Comparison of ENCODE assay signal across 7 mouse cellular contexts in the genomic region with DNA sequence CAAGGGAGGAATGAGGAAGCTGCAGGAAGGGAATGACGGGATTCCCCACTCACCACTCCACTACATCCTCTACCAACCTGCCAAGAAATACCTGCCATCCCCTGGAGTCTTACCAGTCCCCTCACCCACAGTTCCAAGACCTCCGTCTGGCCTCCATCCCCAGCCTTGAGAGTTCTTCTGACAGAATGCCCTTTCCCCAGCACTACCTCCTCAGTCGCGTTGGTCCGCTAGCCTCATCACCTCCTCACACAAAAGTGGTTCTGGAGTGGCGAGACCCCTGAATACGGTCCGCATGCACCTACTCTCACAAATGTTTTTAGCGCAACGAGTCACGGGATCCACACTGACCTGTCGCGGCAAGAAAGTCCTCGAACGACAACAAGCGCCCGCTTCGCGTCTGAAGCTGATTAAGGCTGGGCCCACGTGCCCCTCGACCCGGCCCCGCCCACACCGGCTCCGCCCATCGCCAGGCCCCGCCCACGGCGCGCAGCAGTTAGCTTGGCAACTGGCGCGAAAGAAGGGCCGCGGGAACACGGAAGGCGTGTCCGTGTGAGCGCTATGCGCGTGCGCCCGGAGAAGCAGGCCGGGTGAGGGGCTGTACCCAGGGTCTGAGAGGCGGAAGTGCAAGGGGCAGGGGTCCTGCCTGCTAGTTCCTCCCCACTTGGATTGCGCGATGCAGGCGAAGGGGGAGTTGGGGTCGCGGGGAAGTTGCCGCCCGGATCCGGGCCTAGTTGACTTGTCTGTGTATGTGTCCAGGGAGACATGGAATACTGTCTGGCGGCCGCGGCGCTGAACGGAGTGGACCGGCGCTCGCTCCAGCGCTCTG. TPM values are rescaled to one million over a fixed set of nuclear protein-coding genes. Genes with fewer than 3 reads are reported as not detected.
A peak's percentile ranks its signal among the peaks of the same experiment; 100 is the strongest.
DNase-seq lines count a peak whose midpoint lies in the region; ATAC-seq lines count a peak whose summit lies in the region.

A gene (minus strand): TSS at position 416 of the 826 bp plus-strand sequence.
A gene (plus strand): TSS at position 501 of the 826 bp plus-strand sequence.

- no peaks in the 10 kb centered on the region for H3K36me3 ChIP-seq in embryonic facial prominence, embryonic 12.5 days
- no peaks in the 10 kb centered on the region for H3K36me3 ChIP-seq in limb, embryonic 11.5 days (ENCODE audit: control insufficient read depth, insufficient read depth, low read length)
- H3K36me3 ChIP-seq in midbrain, embryonic 14.5 days (ENCODE audit: control insufficient read depth, insufficient read depth, low read length) = 0 out of 2 replicates have a peak, but pooled peaks cover 2% of the 10 kb centered on the region

- no peaks in the 10 kb centered on the region for H3K4me1 ChIP-seq in embryonic facial prominence, embryonic 12.5 days
- H3K4me1 ChIP-seq in limb, embryonic 11.5 days (ENCODE audit: control insufficient read depth, insufficient read depth, low read length) = no peaks in the 10 kb centered on the region
- no peaks in the 10 kb centered on the region for H3K4me1 ChIP-seq in midbrain, embryonic 14.5 days (ENCODE audit: control insufficient read depth, insufficient read depth, low read length)

- under 1% methylated on average over 61 of the region's 61 CpGs for WGBS in embryonic facial prominence, embryonic 12.5 days
- WGBS in limb, embryonic 11.5 days = under 1% methylated on average over 61 of the region's 61 CpGs
- under 1% methylated on average over 61 of the region's 61 CpGs for WGBS in midbrain, embryonic 14.5 days

- peak; percentile 95 for ATAC-seq in embryonic facial prominence, embryonic 12.5 days (ENCODE audit: insufficient number of reproducible peaks, insufficient read depth, low FRiP score, low TSS enrichment)
- peak; percentile 99 for ATAC-seq in limb, embryonic 11.5 days (ENCODE audit: insufficient number of reproducible peaks, low FRiP score, low TSS enrichment, low read depth)
- peak; percentile 98 for ATAC-seq in midbrain, embryonic 14.5 days (ENCODE audit: low FRiP score, low TSS enrichment)

- H3K9ac ChIP-seq in embryonic facial prominence, embryonic 12.5 days = peak within 1 kb of the TSS; percentile 56
- peak within 1 kb of the TSS; percentile 85 for H3K9ac ChIP-seq in limb, embryonic 11.5 days (ENCODE audit: low read length)
- peak within 1 kb of the TSS; percentile 59 for H3K9ac ChIP-seq in midbrain, embryonic 14.5 days (replicated peaks; ENCODE audit: low read length)

- H3K27me3 ChIP-seq in embryonic facial prominence, embryonic 12.5 days = no peaks in the 10 kb centered on the region
- no peaks in the 10 kb centered on the region for H3K27me3 ChIP-seq in limb, embryonic 11.5 days (ENCODE audit: control insufficient read depth, insufficient read depth, low read length)
- H3K27me3 ChIP-seq in midbrain, embryonic 14.5 days (ENCODE audit: control insufficient read depth, insufficient read depth, low read length) = no peaks in the 10 kb centered on the region

- H3K4me3 ChIP-seq in embryonic facial prominence, embryonic 12.5 days = peak within 1 kb of the TSS; percentile 50
- H3K4me3 ChIP-seq in limb, embryonic 11.5 days (ENCODE audit: low read depth, low read length) = peak within 1 kb of the TSS; percentile 68
- H3K4me3 ChIP-seq in midbrain, embryonic 14.5 days (replicated peaks; ENCODE audit: low read depth, low read length) = peak within 1 kb of the TSS; percentile 63

- peak within 1 kb of the TSS; percentile 67 for H3K4me2 ChIP-seq in embryonic facial prominence, embryonic 12.5 days (replicated peaks)
- H3K4me2 ChIP-seq in limb, embryonic 11.5 days (ENCODE audit: low read depth, severe bottlenecking) = peak within 1 kb of the TSS; percentile 79
- peak within 1 kb of the TSS; percentile 72 for H3K4me2 ChIP-seq in midbrain, embryonic 14.5 days (ENCODE audit: low read length)

- H3K27ac ChIP-seq in embryonic facial prominence, embryonic 12.5 days = peak within 1 kb of the TSS; percentile 78
- H3K27ac ChIP-seq in limb, embryonic 11.5 days (replicated peaks; ENCODE audit: low read depth, low read length) = peak within 1 kb of the TSS; percentile 77
- peak within 1 kb of the TSS; percentile 21; the same call in 1 of the 2 replicates for H3K27ac ChIP-seq in midbrain, embryonic 14.5 days (replicated peaks; ENCODE audit: low read depth, low read length)

- peak; percentile 99 for DNase-seq in adrenal gland, postnatal 25 days
- DNase-seq in heart, adult 11 months = peak; percentile 99
- DNase-seq in kidney, adult 18-20 months = peak; percentile 96
- peak; percentile 98 for DNase-seq in limb, embryonic 11.5 days (ENCODE audit: low spot score)
- DNase-seq in midbrain, embryonic 14.5 days = peak; percentile 95
- peak; percentile 88 to 93 for DNase-seq in spleen, adult 18-20 months

- no peaks in the 10 kb centered on the region for H3K9me3 ChIP-seq in embryonic facial prominence, embryonic 12.5 days
- H3K9me3 ChIP-seq in limb, embryonic 11.5 days (ENCODE audit: control insufficient read depth, low read length) = no peaks in the 10 kb centered on the region
- H3K9me3 ChIP-seq in midbrain, embryonic 14.5 days (ENCODE audit: control insufficient read depth, low read length) = no peaks in the 10 kb centered on the region

RNA-seq across cellular contexts. Expression of the first gene that starts in this region (rescaled TPM):
- 34.0 and 43.3 TPM in 2 replicates for total RNA-seq in adrenal gland, postnatal 25 days (2021)
- 48.7 and 50.5 TPM in 2 replicates for polyA plus RNA-seq in embryonic facial prominence, embryonic 12.5 days (2016; fragmentation: Nextera tagmentation; extraction: Ambion mirVana)
- polyA plus RNA-seq in limb, embryonic 11.5 days (2014; fragmentation: Nextera tagmentation; extraction: Ambion mirVana) = 48.3 and 52.3 TPM in 2 replicates
- 15.6 and 16.4 TPM in 2 replicates for polyA plus RNA-seq in midbrain, embryonic 14.5 days (2014; fragmentation: Nextera tagmentation; extraction: Ambion mirVana)

RNA-seq across cellular contexts. Expression of the second gene that starts in this region (rescaled TPM):
- total RNA-seq in adrenal gland, postnatal 25 days (2021) = 29.8 and 36.6 TPM in 2 replicates
- polyA plus RNA-seq in embryonic facial prominence, embryonic 12.5 days (2016; fragmentation: Nextera tagmentation; extraction: Ambion mirVana) = 25.7 and 27.7 TPM in 2 replicates
- 22.4 and 24.0 TPM in 2 replicates for polyA plus RNA-seq in limb, embryonic 11.5 days (2014; fragmentation: Nextera tagmentation; extraction: Ambion mirVana)
- 10.0 and 10.3 TPM in 2 replicates for polyA plus RNA-seq in midbrain, embryonic 14.5 days (2014; fragmentation: Nextera tagmentation; extraction: Ambion mirVana)

Comparison
In these comparisons a context has a peak if more than half of its experiments do, and no peak if none do; other contexts are left out.
1. Peak in every context shown above with its lines: DNase-seq, ATAC-seq, H3K4me3 ChIP-seq and H3K27ac ChIP-seq.
2. H3K27ac ChIP-seq: peak in every context shown above with its lines; median percentile 78 in embryonic facial prominence, embryonic 12.5 days; 77 in limb, embryonic 11.5 days; 21 in midbrain, embryonic 14.5 days.